Mouse (Mus musculus) myocyte (in vitro differentiated cells): ENCODE measurements at regions not wholly inside any gene's neighbourhood (a gene's known extent, or its start where the extent isn't known, plus 50 kb on each side); places are given as distances from the start of the nearest gene placed in this dataset.

Source experiments
- H3K27me3 ChIP-seq: one replicate; pipeline ENCODE4 v1.6.1; 2011; ENCODE audit not compliant: control insufficient read depth, insufficient read depth, insufficient read length
- H3K36me3 ChIP-seq: one replicate; pipeline ENCODE4 v1.6.1; 2011; ENCODE audit not compliant: control insufficient read depth, insufficient read depth
- H3K4me2 ChIP-seq: one replicate; pipeline ENCODE4 v1.6.1; 2011; ENCODE audit warnings: low read depth, control low read depth
- H3K4me3 ChIP-seq: one replicate; pipeline ENCODE4 v1.5.1; 2011; ENCODE audit warnings: mild to moderate bottlenecking, control low read depth, moderate library complexity
- H3K79me2 ChIP-seq: one replicate; pipeline ENCODE4 v1.6.1; 2011; ENCODE audit not compliant: control insufficient read depth, insufficient read depth
- H3ac ChIP-seq: one replicate; pipeline ENCODE4 v1.6.1; 2011; ENCODE audit not compliant: control insufficient read depth, insufficient read length
- CEBPB ChIP-seq: IDR thresholded peaks from 2 replicates; pipeline ENCODE4 v1.6.1; 2011; ENCODE audit warnings: mild to moderate bottlenecking, moderate library complexity; ENCODE audit not compliant: poor library complexity, insufficient read depth, severe bottlenecking
- E2F4 ChIP-seq: IDR thresholded peaks from one replicate; pipeline ENCODE4 v1.6.1; 2011; ENCODE audit warnings: mild to moderate bottlenecking, control low read depth, moderate library complexity; ENCODE audit not compliant: insufficient read depth
- MAX ChIP-seq: IDR thresholded peaks from one replicate; pipeline ENCODE4 v1.6.1; 2011; ENCODE audit warnings: low read depth, mild to moderate bottlenecking, control low read depth
- MYOD1 ChIP-seq, 3 experiments: IDR thresholded peaks; one replicate each; pipeline ENCODE4 v1.6.1; 2011; ENCODE audit warnings: control low read depth in 2 of 3, low read depth in 2 of 3, mild to moderate bottlenecking in 2 of 3, moderate library complexity in 1 of 3; ENCODE audit not compliant: insufficient read length in 2 of 3, control insufficient read depth in 1 of 3
- MYOG ChIP-seq, 3 experiments: IDR thresholded peaks; one replicate each; pipeline ENCODE4 v1.6.1; 2011; ENCODE audit warnings: control low read depth in 2 of 3, low read depth in 2 of 3, mild to moderate bottlenecking in 2 of 3; ENCODE audit not compliant: insufficient read length in 2 of 3, control insufficient read depth in 1 of 3, insufficient read depth in 1 of 3
- POLR2A ChIP-seq: IDR thresholded peaks from one replicate; pipeline ENCODE4 v1.6.1; 2011; ENCODE audit warnings: low read depth, mild to moderate bottlenecking, control low read depth, moderate library complexity; ENCODE audit not compliant: insufficient read length
- POLR2AphosphoS2 ChIP-seq: IDR thresholded peaks from one replicate; pipeline ENCODE4 v1.6.1; 2011; ENCODE audit warnings: low read depth, control low read depth; ENCODE audit not compliant: insufficient read length
- REST ChIP-seq: IDR thresholded peaks from one replicate; pipeline ENCODE4 v1.6.1; 2011; ENCODE audit warnings: mild to moderate bottlenecking, control low read depth, moderate library complexity; ENCODE audit not compliant: insufficient read depth, insufficient read length
- SRF ChIP-seq: IDR thresholded peaks from one replicate; pipeline ENCODE4 v1.6.1; 2011; ENCODE audit warnings: low read depth; ENCODE audit not compliant: control insufficient read depth, insufficient read length
- TCF12 ChIP-seq: IDR thresholded peaks from one replicate; pipeline ENCODE4 v1.6.1; 2011; ENCODE audit warnings: mild to moderate bottlenecking, control low read depth; ENCODE audit not compliant: poor library complexity, insufficient read depth, severe bottlenecking
- TCF3 ChIP-seq: IDR thresholded peaks from one replicate; pipeline ENCODE4 v1.6.1; 2011; ENCODE audit warnings: low read depth, control low read depth; ENCODE audit not compliant: insufficient read length
- USF1 ChIP-seq: IDR thresholded peaks from one replicate; pipeline ENCODE4 v1.6.1; 2011; ENCODE audit warnings: low read depth, mild to moderate bottlenecking, control low read depth, moderate library complexity

DNA sequence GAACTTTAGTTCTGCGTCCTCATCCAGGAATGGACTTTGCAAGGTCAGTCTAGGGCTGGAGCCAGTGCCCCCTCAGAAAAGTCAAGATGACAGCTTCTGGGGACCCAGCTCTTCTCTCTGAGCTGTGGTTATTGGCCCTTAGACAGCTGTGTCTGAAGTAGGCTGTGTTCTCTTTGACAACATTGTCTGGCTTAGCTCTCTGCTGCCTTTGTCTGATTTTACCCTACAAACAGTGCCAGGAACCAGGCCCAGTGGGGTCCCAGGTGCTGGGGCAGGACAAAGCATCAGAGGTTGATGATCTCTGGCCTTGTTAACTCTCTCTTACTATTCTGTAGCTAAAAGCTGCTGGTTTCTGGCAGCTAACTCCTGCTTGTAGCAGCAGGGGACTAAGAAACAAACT lies 54.9 kb upstream of the Ano6 start:
- TF ChIP-seq TCF12 (no peak), CEBPB (no peak), POLR2A (no peak), MAX (no peak), TCF3 (no peak), MYOD1 (IDR thresholded peaks at IDR 0.05; ENCODE audit: control insufficient read depth in 1 of 3, insufficient read length in 2 of 3, low read depth in 2 of 3) (no peak), E2F4 (no peak), MYOG (IDR thresholded peaks at IDR 0.05; ENCODE audit: control insufficient read depth in 1 of 3, insufficient read depth in 1 of 3, insufficient read length in 2 of 3, low read depth in 2 of 3) (no peak), USF1 (no peak), POLR2AphosphoS2 (no peak), SRF (no peak), REST (no peak)

More for the DNA sequence above, 54.9 kb upstream of the Ano6 start:
- Histone ChIP-seq H3K36me3 (no peaks in the 10 kb centered on the region), H3ac (no peak overlapping the region), H3K79me2 (no peaks in the 10 kb centered on the region), H3K4me3 (no peak overlapping the region), H3K4me2 (no peak overlapping the region), H3K27me3 (no peaks in the 10 kb centered on the region)
